Mouse (Mus musculus) limb, embryonic 13.5 days (tissue): ENCODE results near the gene Esp6. TPM values are rescaled to one million over a fixed set of nuclear protein-coding genes. Genes with fewer than 3 reads are reported as not detected.
"Not testable (repeated sequence)": the region's sequence is repeated elsewhere in the genome, so short reads cannot be mapped to it uniquely, and the experiment has no call there.

Experiments
- ATAC-seq: fragments of 200-750 bp; cut with Nextera tagmentation; 2 replicates; pipeline ENCODE4 v1.8.0; 2017; ENCODE audit warnings: low read depth, moderate number of reproducible peaks, moderate TSS enrichment; ENCODE audit not compliant: low FRiP score
- H3K27ac ChIP-seq: fragments of 300-500 bp; sonication (generic); 2 replicates; pipeline ENCODE4 v1.5.1; 2015; ENCODE audit warnings: inconsistent platforms, mild to moderate bottlenecking, moderate library complexity
- H3K27me3 ChIP-seq: fragments of 300-500 bp; sonication (generic); 2 replicates; pipeline ENCODE4 v1.6.1; 2015; ENCODE audit warnings: mild to moderate bottlenecking, inconsistent platforms
- H3K36me3 ChIP-seq: fragments of 300-500 bp; sonication (generic); 2 replicates; pipeline ENCODE4 v1.6.1; 2015; ENCODE audit warnings: inconsistent platforms, mild to moderate bottlenecking, moderate library complexity
- H3K4me1 ChIP-seq: fragments of 300-500 bp; sonication (generic); 2 replicates; pipeline ENCODE4 v1.6.1; 2015; ENCODE audit warnings: inconsistent platforms
- H3K4me2 ChIP-seq: fragments of 300-500 bp; sonication (generic); replicated peaks from 2 replicates; pipeline ENCODE4 v1.6.1; 2015; ENCODE audit warnings: inconsistent platforms, mild to moderate bottlenecking, moderate library complexity
- H3K4me3 ChIP-seq: fragments of 300-500 bp; sonication (generic); 2 replicates; pipeline ENCODE4 v1.5.1; 2015; ENCODE audit warnings: moderate library complexity, mild to moderate bottlenecking, inconsistent platforms
- H3K9ac ChIP-seq: fragments of 300-500 bp; sonication (generic); 2 replicates; pipeline ENCODE4 v1.6.1; 2015; ENCODE audit warnings: mild to moderate bottlenecking, inconsistent platforms
- H3K9me3 ChIP-seq: fragments of 300-500 bp; sonication (generic); 2 replicates; pipeline ENCODE4 v1.6.1; 2016; ENCODE audit warnings: inconsistent platforms
- WGBS: fragments of 180-500 bp; shearing (Covaris S2); methylation state at CpG from one replicate; pipeline ENCODE4 v1.1.7; 2015; 5-methylcytosine and 5-hydroxymethylcytosine counted together
- polyA plus RNA-seq: library from polyadenylated mRNA; unstranded; fragments of >200 nt; fragmentation: Nextera tagmentation; extraction: Ambion mirVana; gene quantifications from 2 replicates; pipeline ENCODE4 v1.2.1, GENCODE M21; 2015

Gene Esp6
- not detected in 2 replicates for polyA plus RNA-seq

DNA sequence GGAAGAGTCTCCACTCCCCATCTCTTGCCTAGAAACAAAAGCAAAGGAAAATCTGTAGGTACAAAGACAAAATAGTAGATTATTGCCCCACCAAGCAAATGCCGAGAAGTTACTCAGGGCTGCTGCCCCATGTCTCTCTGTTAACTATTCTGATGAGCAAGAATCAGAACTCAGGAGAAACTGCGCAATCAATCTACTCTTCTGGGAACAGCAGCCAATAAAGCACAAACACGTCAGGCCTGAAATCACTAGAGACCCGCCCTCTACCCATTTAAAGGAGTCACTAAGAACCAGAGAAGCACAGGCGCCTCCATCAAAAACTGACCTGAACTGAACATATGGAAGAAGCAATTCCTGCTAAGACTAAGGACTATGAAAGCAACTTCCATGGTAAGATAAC lies at the start of gene Esp6:
Gene Esp6 (plus strand): TSS at position 301 of the 400 bp plus-strand sequence.
- H3K9ac ChIP-seq, result no peak within 1 kb of the TSS
- H3K4me1 ChIP-seq, result no peaks in the 10 kb centered on the region
- no peak for ATAC-seq
- H3K27me3 ChIP-seq, result no peaks in the 10 kb centered on the region
- WGBS, result 75% methylated on average over 5 of the region's 5 CpGs
- H3K9me3 ChIP-seq, result no peaks in the 10 kb centered on the region
- H3K27ac ChIP-seq, result no peak within 1 kb of the TSS
- H3K4me2 ChIP-seq, result no peak within 1 kb of the TSS
- H3K36me3 ChIP-seq, result no peaks in the 10 kb centered on the region
- H3K4me3 ChIP-seq, result no peak within 1 kb of the TSS

GRCm38 (mm10) chr17:40519818-40520217 lies 41.5 kb upstream of the Esp6 start, which contains the start of gene Esp8:
Esp8 (plus strand) TSS chr17:40520022.
- no peak within 1 kb of the TSS for H3K4me2 ChIP-seq
- no peaks in the 10 kb centered on the region for H3K36me3 ChIP-seq
- WGBS, result 53% methylated on average over 3 of the region's 3 CpGs
- ATAC-seq, result no peak
- no peaks in the 10 kb centered on the region for H3K4me1 ChIP-seq
- H3K9ac ChIP-seq, result no peak within 1 kb of the TSS
- H3K4me3 ChIP-seq, result no peak within 1 kb of the TSS
- H3K9me3 ChIP-seq, result no peaks in the 10 kb centered on the region
- no peaks in the 10 kb centered on the region for H3K27me3 ChIP-seq
- H3K27ac ChIP-seq, result no peak within 1 kb of the TSS

- no peak overlapping the region for H3K9ac ChIP-seq
- no peaks in the 10 kb centered on the region for H3K4me1 ChIP-seq
- H3K4me3 ChIP-seq, result no peak overlapping the region
- H3K4me2 ChIP-seq, result no peak overlapping the region
- no peaks in the 10 kb centered on the region for H3K36me3 ChIP-seq
- 79% methylated on average over 3 of the region's 3 CpGs for WGBS
- no peaks in the 10 kb centered on the region for H3K27me3 ChIP-seq
- no peak for ATAC-seq
- H3K9me3 ChIP-seq, result no peaks in the 10 kb centered on the region
- H3K27ac ChIP-seq, result no peak overlapping the region
These were observed 31.5 kb upstream of the Esp6 start for GRCm38 (mm10) chr17:40529813-40530212.

GRCm38 (mm10) chr17:40531147-40531546 lies 30.2 kb upstream of the Esp6 start:
- H3K4me2 ChIP-seq, result no peak overlapping the region

GRCm38 (mm10) chr17:40547005-40547404 lies 14.3 kb upstream of the Esp6 start:
- H3K4me1 ChIP-seq, H3K27me3 ChIP-seq, H3K9me3 ChIP-seq, ATAC-seq, H3K4me2 ChIP-seq, H3K36me3 ChIP-seq, H3K27ac ChIP-seq, H3K4me3 ChIP-seq, H3K9ac ChIP-seq: not testable (repeated sequence)
- 65% methylated on average over 5 of the region's 5 CpGs for WGBS

More at GRCm38 (mm10) chr17:40531147-40531546, 30.2 kb upstream of the Esp6 start:
- ATAC-seq, result no peak
- Histone ChIP-seq H3K4me3 (no peak overlapping the region), H3K9me3 (no peaks in the 10 kb centered on the region), H3K9ac (no peak overlapping the region), H3K36me3 (no peaks in the 10 kb centered on the region), H3K4me1 (no peaks in the 10 kb centered on the region), H3K27ac (no peak overlapping the region), H3K27me3 (no peaks in the 10 kb centered on the region)
- WGBS, result 67% methylated on average over 1 of the region's 1 CpGs

DNA sequence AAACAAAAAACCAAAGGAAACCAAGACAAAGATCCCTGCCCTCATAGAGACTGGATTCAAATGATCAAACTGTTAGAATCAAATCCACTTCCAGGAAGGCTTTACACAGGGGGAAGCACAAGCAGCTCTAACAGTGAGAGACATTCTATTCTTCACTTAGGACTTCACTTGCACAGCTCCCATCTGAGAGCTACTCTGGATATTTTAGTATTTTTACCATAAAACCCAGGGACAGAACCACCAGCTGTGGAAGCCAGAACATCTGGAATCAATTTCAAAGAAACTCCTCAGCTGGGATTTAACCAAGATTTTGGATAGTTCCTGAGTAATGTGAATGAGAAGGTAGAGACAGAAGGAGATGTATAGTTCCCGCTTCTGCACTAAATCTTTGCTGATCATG lies 7.8 kb upstream of the Esp6 start:
- Histone ChIP-seq H3K27me3 (no peaks in the 10 kb centered on the region), H3K4me1 (peaks cover 9% of the 10 kb centered on the region; the same call in 1 of the 2 replicates), H3K9ac (no peak overlapping the region), H3K9me3 (no peaks in the 10 kb centered on the region), H3K4me2 (no peak overlapping the region), H3K36me3 (no peaks in the 10 kb centered on the region), H3K4me3 (no peak overlapping the region), H3K27ac (no peak overlapping the region)
- peak; percentile 81 for ATAC-seq
- WGBS, result 45% methylated on average over 1 of the region's 1 CpGs

DNA sequence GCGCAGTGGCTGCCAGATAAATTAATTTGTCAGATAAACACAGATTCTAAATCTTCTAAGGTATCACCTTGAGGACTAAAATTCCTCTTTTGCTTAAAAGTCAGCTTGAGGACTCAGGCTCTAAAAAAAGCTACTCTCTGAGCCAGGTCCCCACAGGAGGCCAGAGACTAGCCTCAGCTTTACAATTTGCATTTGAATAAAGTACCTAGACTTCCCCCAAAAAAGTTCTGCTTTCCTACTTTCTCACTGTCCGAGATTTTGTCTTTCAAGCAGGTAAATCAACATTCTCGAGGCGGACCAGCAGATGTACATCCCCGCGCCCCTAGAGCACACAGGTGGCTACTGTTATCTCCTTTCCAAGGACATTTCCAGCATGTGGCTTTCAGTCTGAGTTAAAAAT lies 22.6 kb downstream of the Esp6 start:
- not testable (repeated sequence) for H3K9me3 ChIP-seq, ATAC-seq, H3K4me3 ChIP-seq, H3K4me1 ChIP-seq, H3K9ac ChIP-seq, H3K27me3 ChIP-seq, H3K36me3 ChIP-seq, H3K4me2 ChIP-seq, H3K27ac ChIP-seq
- 54% methylated on average over 6 of the region's 6 CpGs for WGBS

DNA sequence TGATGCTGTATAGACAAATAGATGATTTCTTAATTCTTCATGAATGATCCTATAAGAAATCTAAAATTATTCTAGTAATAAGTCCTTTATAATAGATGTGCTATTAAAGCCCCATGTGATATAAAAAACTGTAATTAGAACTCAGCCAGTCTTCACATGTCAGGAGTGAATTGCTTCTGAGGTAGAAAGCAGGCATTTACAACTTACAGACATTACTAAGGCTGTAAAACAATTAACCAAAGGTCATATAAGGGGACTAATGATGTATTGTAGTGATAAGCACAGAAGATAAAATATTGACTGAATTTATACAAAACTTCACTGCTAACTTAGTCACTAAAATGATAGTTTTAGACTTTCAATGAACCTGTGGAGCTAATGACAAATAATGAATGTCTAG lies 30.0 kb downstream of the Esp6 start:
- no peak overlapping the region for H3K9ac ChIP-seq
- no peaks in the 10 kb centered on the region for H3K9me3 ChIP-seq
- no peak overlapping the region for H3K27ac ChIP-seq
- H3K4me2 ChIP-seq, result no peak overlapping the region
- H3K4me3 ChIP-seq, result no peak overlapping the region
- H3K27me3 ChIP-seq, result no peaks in the 10 kb centered on the region
- no peak for ATAC-seq
- no peaks in the 10 kb centered on the region for H3K36me3 ChIP-seq
- H3K4me1 ChIP-seq, result no peaks in the 10 kb centered on the region

GRCm38 (mm10) chr17:40598294-40598693 lies 37.0 kb downstream of the Esp6 start, which contains the start of gene Esp4:
Esp4 (plus strand) TSS chr17:40598594.
- no peaks in the 10 kb centered on the region for H3K27me3 ChIP-seq
- no peaks in the 10 kb centered on the region for H3K9me3 ChIP-seq
- no peak within 1 kb of the TSS for H3K4me3 ChIP-seq
- no peak within 1 kb of the TSS for H3K27ac ChIP-seq
- no peak within 1 kb of the TSS for H3K4me2 ChIP-seq
- H3K36me3 ChIP-seq, result no peaks in the 10 kb centered on the region
- ATAC-seq, result no peak
- no peaks in the 10 kb centered on the region for H3K4me1 ChIP-seq
- H3K9ac ChIP-seq, result no peak within 1 kb of the TSS

Other genes with a start within 250 kb of the Esp6 start
- gene Crisp1, start 242.3 kb upstream of the Esp6 start, polyA plus RNA-seq, result not detected in 2 replicates
- not detected in 2 replicates for gene Esp8, start 41.5 kb upstream of the Esp6 start, polyA plus RNA-seq
- gene Esp4, start 37.1 kb downstream of the Esp6 start, polyA plus RNA-seq, result not detected in 2 replicates
- gene Esp3, start 70.6 kb downstream of the Esp6 start, polyA plus RNA-seq, result not detected in 2 replicates
- gene Esp1, start 165.6 kb downstream of the Esp6 start, polyA plus RNA-seq, result not detected in 2 replicates
- gene Crisp2, start 245.5 kb downstream of the Esp6 start, polyA plus RNA-seq, result not detected in 2 replicates
- 0.45 and 1.9 TPM in 2 replicates for gene Rhag, start 249.6 kb downstream of the Esp6 start, polyA plus RNA-seq